In genomic region chr13:40845951-40846350, GRCm38 (mm10) we compare ENCODE assay signal across 16 mouse cellular contexts.
"Had no signal": no experiment of that assay in that cellular context is flagged by ENCODE, and none has a peak within 500 bp of the region (broad histone marks: within the 10 kb centered on the region; RNA-seq: fewer than 3 reads in every experiment).

No protein-coding gene starts in this region.

- H3K27me3 ChIP-seq: limb, embryonic 15.5 days; lung, embryonic 15.5 days had no signal

- H3K4me3 ChIP-seq: limb, embryonic 12.5 days; limb, embryonic 15.5 days; lung, embryonic 15.5 days; megakaryocyte, embryonic 14.5 days; midbrain, embryonic 10.5 days; midbrain, embryonic 13.5 days had no signal

- H3K9me3 ChIP-seq: limb, embryonic 12.5 days; limb, embryonic 15.5 days; lung, embryonic 15.5 days; megakaryocyte, embryonic 14.5 days; midbrain, embryonic 10.5 days; midbrain, embryonic 13.5 days had no signal

- H3K9ac ChIP-seq: limb, embryonic 12.5 days; limb, embryonic 15.5 days; liver, embryonic 14.5 days; liver, postnatal 0 days; lung, embryonic 15.5 days; midbrain, embryonic 13.5 days had no signal

- H3K4me1 ChIP-seq: limb, embryonic 12.5 days; midbrain, embryonic 10.5 days; midbrain, embryonic 13.5 days had no signal

- ATAC-seq: intestine, postnatal 0 days; liver, postnatal 0 days; midbrain, embryonic 13.5 days; midbrain, embryonic 16.5 days had no signal

- H3K36me3 ChIP-seq: limb, embryonic 12.5 days; limb, embryonic 15.5 days; lung, embryonic 15.5 days; midbrain, embryonic 10.5 days; midbrain, embryonic 13.5 days had no signal

- H3K27ac ChIP-seq: kidney, postnatal 0 days; limb, embryonic 12.5 days; limb, embryonic 15.5 days; liver, embryonic 14.5 days; lung, embryonic 15.5 days; midbrain, embryonic 10.5 days; midbrain, embryonic 13.5 days had no signal

- H3K4me2 ChIP-seq: limb, embryonic 12.5 days; limb, embryonic 15.5 days; liver, embryonic 11.5 days; lung, embryonic 15.5 days; midbrain, embryonic 13.5 days had no signal

- DNase-seq: left cerebral cortex, postnatal 4 days; liver, postnatal 0 days; lung, postnatal 10 days; thymus, adult 18-20 months; thymus, postnatal 36 days had no signal
